Mouse (Mus musculus) cerebellum, adult 18-20 months (tissue): Measurements from ENCODE around the gene Sfrp4.
A peak's percentile ranks its signal among the peaks of the same experiment; 100 is the strongest.
"Not testable (repeated sequence)": the region's sequence is repeated elsewhere in the genome, so short reads cannot be mapped to it uniquely, and the experiment has no call there.

Experiments used
- DNase-seq, 2 experiments: peaks; one replicate each; pipeline ENCODE4 v3.0.0; 2021

The Sfrp4 gene

DNA sequence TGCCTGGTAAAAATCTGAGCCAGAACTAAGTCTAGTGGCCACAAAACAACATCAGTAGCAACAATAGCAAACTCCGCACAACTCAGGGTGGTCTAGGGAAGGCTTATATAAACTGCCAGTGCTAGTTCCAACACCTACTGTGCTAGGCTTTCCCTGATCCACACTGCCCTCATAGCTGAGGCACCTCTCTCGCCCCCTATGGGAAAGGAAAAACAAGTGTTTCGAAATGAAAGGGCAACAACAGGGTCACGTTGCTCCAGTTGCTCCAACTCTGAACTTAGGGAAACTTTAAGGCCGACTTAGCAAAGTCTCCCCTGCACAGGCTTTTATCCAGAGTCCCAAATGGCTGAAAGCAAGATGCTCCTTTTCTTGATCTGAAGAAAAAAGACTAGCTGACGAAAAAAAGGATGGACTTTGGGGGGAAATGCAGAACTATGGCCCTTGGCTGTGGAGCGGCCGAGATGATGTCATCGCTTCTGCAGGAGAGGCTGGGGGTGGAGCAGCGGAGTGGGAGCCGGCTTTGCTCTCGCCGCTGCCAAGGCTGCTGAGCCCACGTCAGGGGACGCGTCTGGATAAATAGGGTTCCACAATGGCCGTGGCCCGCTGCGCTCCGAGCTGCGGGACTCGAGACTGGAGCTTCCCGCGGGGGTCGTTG lies at the start of gene Sfrp4:
Sfrp4 (plus strand) TSS at position 532 of the 655 bp plus-strand sequence.
- peak; percentile 19 to 42 for DNase-seq

GRCm38 (mm10) chr13:19574723-19575122 lies 48.2 kb upstream of the Sfrp4 start:
- DNase-seq = not testable (repeated sequence)

DNA sequence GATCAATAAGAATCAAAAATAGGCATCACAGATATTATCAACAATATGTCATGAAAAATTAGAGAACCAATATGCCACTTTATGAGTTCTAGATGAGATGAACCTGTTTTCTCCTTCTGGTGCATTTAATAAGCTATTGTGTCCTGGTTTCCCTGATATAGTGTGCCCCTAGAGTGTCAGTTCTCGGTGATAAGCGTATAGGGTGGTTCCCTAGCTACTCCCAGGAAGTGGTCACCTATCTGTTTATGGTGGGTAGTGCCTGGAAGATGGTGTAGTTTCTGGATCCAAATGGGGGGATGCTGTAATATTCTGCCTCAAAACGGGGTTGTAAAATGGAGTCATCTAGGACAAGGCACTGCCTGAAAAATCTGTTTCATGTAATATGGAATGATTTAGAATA lies 47.0 kb upstream of the Sfrp4 start:
- no peak for DNase-seq

GRCm38 (mm10) chr13:19590996-19591759 lies 31.7 kb upstream of the Sfrp4 start:
- no peak for DNase-seq

DNA sequence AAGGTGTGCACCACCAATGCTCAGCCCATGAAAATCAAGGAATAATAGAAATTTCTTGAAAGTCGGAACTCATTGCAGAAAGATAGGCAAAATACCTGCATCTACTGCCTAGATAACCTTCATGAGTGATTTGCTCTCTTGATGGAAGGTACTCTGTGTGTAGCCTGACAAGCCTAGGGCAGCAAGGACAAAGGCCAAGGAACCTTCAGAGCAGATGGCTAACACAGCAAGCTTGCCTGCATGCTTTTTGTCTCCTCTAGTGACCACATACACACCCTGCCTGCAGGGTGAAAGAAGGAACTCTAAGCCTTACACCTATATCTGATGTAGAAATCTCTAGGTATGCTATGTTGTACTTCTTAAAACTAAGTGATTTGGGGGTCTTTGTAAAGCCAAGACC lies 27.8 kb upstream of the Sfrp4 start:
- peak; percentile 21 to 34 for DNase-seq

DNA sequence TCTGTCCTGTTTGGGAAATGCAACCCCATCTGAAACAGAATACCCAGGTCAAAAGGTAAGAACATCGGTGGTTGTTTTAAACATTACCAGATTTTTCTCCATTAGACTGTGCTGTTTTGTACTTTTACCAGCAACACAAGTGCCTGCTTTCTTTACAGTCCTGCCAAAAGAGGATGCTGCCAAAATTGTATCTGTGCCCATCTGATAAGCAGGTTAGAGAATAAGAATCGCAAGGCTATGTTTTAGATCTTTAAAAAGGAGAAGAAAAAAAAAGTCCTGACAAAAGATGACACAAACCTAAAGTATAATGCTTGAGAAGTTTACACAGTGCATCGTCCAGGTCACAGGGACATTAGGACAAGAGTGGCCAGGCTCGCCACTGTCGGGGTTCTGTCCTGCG lies 23.7 kb upstream of the Sfrp4 start:
- DNase-seq = no peak

DNA sequence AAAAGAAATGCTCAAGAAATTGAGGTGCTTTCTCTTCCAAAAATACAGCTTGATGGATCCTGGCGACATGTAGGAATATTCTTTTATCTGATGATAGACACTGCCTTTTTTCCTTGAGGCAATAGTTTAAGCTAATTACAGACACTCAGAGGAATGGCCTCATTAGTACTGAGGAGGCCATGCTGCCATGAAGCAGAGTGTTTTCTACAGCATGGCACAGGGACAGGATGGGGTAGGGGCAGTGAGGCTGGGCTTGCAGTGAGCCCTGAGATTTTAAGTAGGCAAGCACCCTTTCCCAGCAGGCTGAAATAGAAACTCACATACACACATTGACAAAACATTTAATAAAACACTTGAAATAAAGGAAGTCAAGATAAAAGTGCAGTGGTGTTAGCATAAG lies 20.4 kb upstream of the Sfrp4 start:
- no peak for DNase-seq

- DNase-seq = no peak
These were observed 19.2 kb upstream of the Sfrp4 start for GRCm38 (mm10) chr13:19603719-19604118.

- no peak for DNase-seq
These were observed 18.0 kb upstream of the Sfrp4 start for GRCm38 (mm10) chr13:19604916-19605315.

DNA sequence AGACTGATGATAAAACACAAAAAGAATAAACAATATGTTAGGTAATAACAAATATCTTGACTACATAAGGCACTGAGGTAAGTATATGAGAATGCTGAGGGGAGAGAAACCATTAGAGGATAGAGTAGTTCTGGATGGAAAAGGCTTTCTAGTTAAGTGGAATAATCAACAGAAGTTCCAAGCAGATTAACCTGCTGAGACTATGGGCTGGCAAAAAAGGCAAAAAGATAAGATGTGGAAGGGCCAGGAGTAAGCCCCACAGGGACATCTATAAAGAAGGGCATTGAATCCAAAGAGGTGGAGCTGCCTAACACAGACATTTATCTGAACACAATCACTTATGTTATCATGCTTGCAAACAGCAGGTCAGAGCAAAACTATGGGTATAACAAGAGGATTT lies 14.8 kb upstream of the Sfrp4 start:
- DNase-seq = no peak

DNA sequence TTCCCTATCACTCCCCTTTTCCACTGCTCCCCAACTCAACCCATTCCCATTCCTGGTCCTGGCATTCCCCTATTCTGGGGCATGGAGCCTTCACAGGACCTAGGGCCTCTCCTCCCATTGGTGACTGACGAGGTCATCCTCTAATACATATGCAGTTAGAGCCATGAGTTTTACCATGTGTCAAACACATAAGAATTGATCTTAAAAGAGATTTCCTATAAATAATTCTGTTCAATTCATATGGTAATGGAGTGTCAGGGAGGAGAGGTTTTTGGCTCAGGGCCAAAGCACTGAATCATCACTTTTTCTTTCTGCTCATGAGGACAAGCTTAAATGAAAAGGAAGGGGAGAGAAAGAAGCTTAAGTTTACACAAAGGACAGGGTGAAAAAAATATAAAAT lies 10.6 kb upstream of the Sfrp4 start:
- DNase-seq = peak; percentile 33 to 46

DNA sequence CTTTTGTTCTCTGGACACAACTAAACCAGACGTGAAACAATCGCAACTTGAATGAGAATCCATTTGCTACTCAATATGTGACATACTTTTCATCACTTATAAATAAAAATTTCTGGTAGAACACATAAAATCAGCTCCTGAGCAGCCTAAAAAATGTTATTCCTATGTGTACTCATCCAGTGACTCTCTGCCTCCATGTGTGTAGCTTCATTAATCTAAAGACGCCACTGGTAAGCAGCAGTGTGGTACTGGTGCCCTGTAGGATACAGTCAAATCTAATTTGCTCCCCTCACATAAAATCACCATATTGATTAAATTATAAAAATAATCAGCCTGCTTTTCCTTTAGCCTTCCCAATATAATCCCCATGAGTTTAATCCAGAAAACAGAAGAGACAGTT lies 9.9 kb upstream of the Sfrp4 start:
- no peak for DNase-seq

GRCm38 (mm10) chr13:19613426-19613825 lies 9.5 kb upstream of the Sfrp4 start:
- DNase-seq = no peak

- no peak for DNase-seq
These were observed 8.6 kb upstream of the Sfrp4 start for GRCm38 (mm10) chr13:19614311-19614710.

GRCm38 (mm10) chr13:19618081-19618480 lies 4.8 kb upstream of the Sfrp4 start:
- DNase-seq = peak; percentile 47 to 52

- DNase-seq = no peak
These were observed 4.1 kb upstream of the Sfrp4 start for GRCm38 (mm10) chr13:19618841-19619215.

GRCm38 (mm10) chr13:19619216-19619927 lies 3.5 kb upstream of the Sfrp4 start, which contains the start of gene Epdr1:
Epdr1 (minus strand) TSS chr13:19619927.
- peak; percentile 82 to 86 for DNase-seq

- DNase-seq = peak; percentile 20 to 49
These were observed 463 bp downstream of the Sfrp4 start for GRCm38 (mm10) chr13:19623228-19623905.

DNA sequence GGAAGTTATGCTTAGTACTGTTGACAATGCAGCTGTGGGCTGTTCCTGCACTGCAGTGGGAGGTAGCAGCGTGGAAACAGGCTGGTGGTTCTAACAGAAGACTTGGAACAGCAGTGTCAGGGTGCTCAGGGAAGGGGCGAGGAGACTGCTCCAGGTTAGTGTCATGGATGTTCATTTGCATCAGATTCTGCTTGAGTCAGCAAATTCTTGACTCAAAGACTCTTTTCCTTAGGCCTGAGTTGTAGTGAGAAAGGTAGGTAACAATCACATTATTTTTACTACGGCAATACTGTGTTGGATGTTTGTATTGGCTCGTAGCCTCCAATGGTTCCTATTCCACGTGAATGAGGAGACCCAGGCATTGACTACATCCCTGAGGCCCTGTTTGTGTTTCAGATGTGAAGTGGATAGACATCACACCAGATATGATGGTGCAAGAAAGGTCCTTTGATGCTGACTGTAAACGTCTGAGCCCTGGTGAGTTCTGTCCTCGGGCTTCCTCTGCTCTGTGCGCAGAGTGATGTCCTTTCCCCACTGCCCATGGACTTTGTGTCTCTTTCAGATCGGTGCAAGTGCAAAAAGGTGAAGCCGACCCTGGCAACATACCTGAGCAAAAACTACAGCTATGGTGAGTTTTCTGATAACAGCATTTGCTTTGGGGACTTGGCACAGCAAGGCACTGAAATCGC lies 1.9 kb downstream of the Sfrp4 start:
- DNase-seq = no peak

DNA sequence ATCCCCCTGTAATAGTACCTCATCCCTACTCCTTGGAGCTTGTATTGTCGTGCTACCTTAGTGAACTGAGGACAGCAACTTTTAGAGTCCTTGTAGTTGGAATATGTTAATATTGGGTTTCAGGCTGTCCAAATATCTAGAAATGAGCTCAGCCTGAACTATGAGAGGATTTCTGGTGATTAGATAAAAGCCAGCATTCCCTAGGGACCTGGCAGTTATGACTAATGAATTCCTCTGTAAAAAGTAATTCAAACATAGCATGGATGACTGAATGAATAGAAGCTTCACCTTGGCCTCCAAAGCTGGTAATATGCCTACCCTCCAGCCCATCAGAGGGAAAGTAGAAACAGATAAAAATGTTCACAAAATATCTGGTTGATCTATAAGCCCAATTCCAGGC lies 3.6 kb downstream of the Sfrp4 start:
- no peak for DNase-seq

GRCm38 (mm10) chr13:19630768-19631709 lies 8.1 kb downstream of the Sfrp4 start:
- DNase-seq = no peak
